Mouse (Mus musculus) hindbrain, embryonic 13.5 days (tissue): ENCODE data around the gene D10Jhu81e. TPM values are rescaled to one million over a fixed set of nuclear protein-coding genes. Genes with fewer than 3 reads are reported as not detected.

Experiments
- ATAC-seq: fragments of 200-750 bp; cut with Nextera tagmentation; 2 replicates; pipeline ENCODE4 v1.8.0; 2017; ENCODE audit warnings: moderate TSS enrichment; ENCODE audit not compliant: low FRiP score
- H3K27ac ChIP-seq: fragments of 300-500 bp; sonication (generic); 2 replicates; pipeline ENCODE4 v1.5.1; 2015; ENCODE audit warnings: inconsistent platforms, mild to moderate bottlenecking, moderate library complexity
- H3K27me3 ChIP-seq: fragments of 300-500 bp; sonication (generic); 2 replicates; pipeline ENCODE4 v1.6.1; 2015; ENCODE audit warnings: mild to moderate bottlenecking, inconsistent platforms
- H3K36me3 ChIP-seq: fragments of 300-500 bp; sonication (generic); 2 replicates; pipeline ENCODE4 v1.6.1; 2015; ENCODE audit warnings: mild to moderate bottlenecking, inconsistent platforms
- H3K4me1 ChIP-seq: fragments of 300-500 bp; sonication (generic); replicated peaks from 2 replicates; pipeline ENCODE4 v1.6.1; 2015; ENCODE audit warnings: inconsistent platforms
- H3K4me2 ChIP-seq: fragments of 300-500 bp; sonication (generic); 2 replicates; pipeline ENCODE4 v1.6.1; 2015; ENCODE audit warnings: inconsistent platforms, mild to moderate bottlenecking, moderate library complexity
- H3K4me3 ChIP-seq: fragments of 300-500 bp; sonication (generic); 2 replicates; pipeline ENCODE4 v1.5.1; 2015; ENCODE audit warnings: mild to moderate bottlenecking, inconsistent platforms
- H3K9ac ChIP-seq: fragments of 300-500 bp; sonication (generic); 2 replicates; pipeline ENCODE4 v1.6.1; 2015; ENCODE audit warnings: mild to moderate bottlenecking, inconsistent platforms
- H3K9me3 ChIP-seq: fragments of 300-500 bp; sonication (generic); 2 replicates; pipeline ENCODE4 v1.6.1; 2016; ENCODE audit warnings: inconsistent platforms
- WGBS: fragments of 180-500 bp; shearing (Covaris S2); methylation state at CpG from one replicate; pipeline ENCODE4 v1.1.7; 2015; 5-methylcytosine and 5-hydroxymethylcytosine counted together
- polyA plus RNA-seq: library from polyadenylated mRNA; unstranded; fragments of >200 nt; fragmentation: Nextera tagmentation; extraction: Ambion mirVana; gene quantifications from 2 replicates; pipeline ENCODE4 v1.2.1, GENCODE M21; 2015

Gene D10Jhu81e
- polyA plus RNA-seq, 1 experiment from 2014 or later, result 20.3 TPM

DNA sequence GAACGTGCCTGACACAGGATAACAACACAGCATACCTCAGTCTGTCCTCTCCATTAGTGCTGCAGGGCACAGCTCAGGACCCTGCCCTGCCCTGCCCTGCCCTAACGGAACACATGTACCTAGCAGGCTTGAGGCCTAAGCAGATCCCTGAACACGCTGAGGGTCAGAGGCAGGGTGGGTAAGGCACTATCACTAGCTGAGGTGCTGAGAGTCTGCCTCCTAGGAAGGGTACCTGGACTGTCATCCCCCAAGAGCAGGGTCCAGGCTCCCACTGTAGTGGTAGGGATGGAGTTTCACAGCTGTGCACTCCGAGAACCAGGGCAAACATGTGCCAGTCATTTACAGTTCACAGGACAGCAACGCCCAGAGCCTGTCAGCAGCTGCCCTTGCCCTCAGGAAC lies 4.9 kb upstream of the D10Jhu81e start:
- WGBS, result 95% methylated on average over 5 of the region's 5 CpGs
- no peaks in the 10 kb centered on the region for H3K27me3 ChIP-seq
- no peak overlapping the region for H3K4me2 ChIP-seq
- no peak for ATAC-seq
- H3K27ac ChIP-seq, result no peak overlapping the region
- H3K9me3 ChIP-seq, result no peaks in the 10 kb centered on the region
- H3K4me3 ChIP-seq, result no peak overlapping the region
- no peak overlapping the region for H3K9ac ChIP-seq
- H3K36me3 ChIP-seq, result peaks cover 88% of the 10 kb centered on the region
- H3K4me1 ChIP-seq, result peaks cover 6% of the 10 kb centered on the region

DNA sequence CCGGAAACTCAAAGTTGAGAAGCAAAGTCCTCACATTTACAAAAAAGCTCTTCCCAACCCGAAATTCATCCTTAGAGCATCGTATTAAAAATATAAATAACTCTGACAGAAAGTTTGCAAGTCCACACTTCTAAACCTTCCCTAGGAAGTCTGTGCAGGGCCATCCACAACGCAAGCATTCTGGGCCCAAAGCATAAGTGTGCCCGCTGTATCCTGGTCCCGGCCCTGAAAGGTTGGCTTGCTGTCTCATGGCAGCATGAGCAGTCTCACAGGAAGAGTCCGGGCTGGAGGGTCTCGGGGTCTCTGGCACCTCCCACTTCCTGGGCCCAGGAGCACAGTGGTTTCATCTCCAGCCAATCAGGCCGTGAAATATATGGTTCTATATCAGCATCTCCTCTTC lies 2.0 kb upstream of the D10Jhu81e start:
- WGBS, result 95% methylated on average over 9 of the region's 9 CpGs
- no peak for ATAC-seq
- Histone ChIP-seq H3K4me2 (no peak overlapping the region), H3K4me3 (no peak overlapping the region), H3K9me3 (no peaks in the 10 kb centered on the region), H3K27me3 (no peaks in the 10 kb centered on the region), H3K27ac (no peak overlapping the region), H3K4me1 (peaks cover 27% of the 10 kb centered on the region), H3K9ac (no peak overlapping the region), H3K36me3 (peaks cover 70% of the 10 kb centered on the region)

DNA sequence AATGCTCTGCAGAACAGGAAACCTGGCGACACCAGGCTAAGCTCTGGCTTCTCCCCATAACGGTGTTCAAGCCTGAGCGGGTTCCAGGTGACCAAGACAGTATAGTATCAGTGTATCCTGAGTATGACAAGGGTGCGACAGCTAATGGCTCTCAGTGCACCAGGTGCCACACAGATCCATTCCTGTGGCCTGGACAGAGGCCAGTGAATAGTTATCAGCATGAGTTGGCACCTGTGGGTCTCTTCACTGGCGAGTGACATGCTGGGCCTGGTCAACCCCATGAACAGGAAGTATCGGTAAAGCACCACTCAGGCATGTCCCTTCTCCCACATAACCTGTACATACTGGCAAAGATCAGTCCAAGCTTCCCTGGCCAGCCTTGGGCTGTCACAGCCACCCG lies 1.5 kb upstream of the D10Jhu81e start:
- Histone ChIP-seq H3K9ac (no peak overlapping the region), H3K27ac (no peak overlapping the region), H3K36me3 (peaks cover 70% of the 10 kb centered on the region), H3K4me3 (no peak overlapping the region), H3K27me3 (no peaks in the 10 kb centered on the region), H3K9me3 (no peaks in the 10 kb centered on the region), H3K4me1 (peaks cover 29% of the 10 kb centered on the region), H3K4me2 (no peak overlapping the region)
- no peak for ATAC-seq
- WGBS, result 97% methylated on average over 7 of the region's 7 CpGs

- peak overlapping the region; percentile 59 for H3K9ac ChIP-seq
- peaks cover 29% of the 10 kb centered on the region for H3K4me1 ChIP-seq
- ATAC-seq, result no peak; the same call in 1 of the 2 replicates
- 59% methylated on average over 2 of the region's 2 CpGs for WGBS
- no peaks in the 10 kb centered on the region for H3K9me3 ChIP-seq
- H3K4me2 ChIP-seq, result peak overlapping the region; percentile 88
- no peaks in the 10 kb centered on the region for H3K27me3 ChIP-seq
- H3K36me3 ChIP-seq, result peaks cover 70% of the 10 kb centered on the region
- H3K4me3 ChIP-seq, result peak overlapping the region; percentile 81
- H3K27ac ChIP-seq, result peak overlapping the region; percentile 63
These were observed 863 bp upstream of the D10Jhu81e start for GRCm38 (mm10) chr10:78170445-78170844.

GRCm38 (mm10) chr10:78168792-78169191 lies 790 bp downstream of the D10Jhu81e start:
- Histone ChIP-seq H3K27ac (0 out of 2 replicates have a peak overlapping the region, but pooled peaks have one; percentile 83), H3K9ac (peak overlapping the region; percentile 90), H3K27me3 (no peaks in the 10 kb centered on the region), H3K9me3 (no peaks in the 10 kb centered on the region), H3K4me3 (peak overlapping the region; percentile 81), H3K36me3 (peaks cover 66% of the 10 kb centered on the region), H3K4me2 (peak overlapping the region; percentile 88), H3K4me1 (peaks cover 29% of the 10 kb centered on the region)
- 90% methylated on average over 11 of the region's 11 CpGs for WGBS
- no peak for ATAC-seq

DNA sequence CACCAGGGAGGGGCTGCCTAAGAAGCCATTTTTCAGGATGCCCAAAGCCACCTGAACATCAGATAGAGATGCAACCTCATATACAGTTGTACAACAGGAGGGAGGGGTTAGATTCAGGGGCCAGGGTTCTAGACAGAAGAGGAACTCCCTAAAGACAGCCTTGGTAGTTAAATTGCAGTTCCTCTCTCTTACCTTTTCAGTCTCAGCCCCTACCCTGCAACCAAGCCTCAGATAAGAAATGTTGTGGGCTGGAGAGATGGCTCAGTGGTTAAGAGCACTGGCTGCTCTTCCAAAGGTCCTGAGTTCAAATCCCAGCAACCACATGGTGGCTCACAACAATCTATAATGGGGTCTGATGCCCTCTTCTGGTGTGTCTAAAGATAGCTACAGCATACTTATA lies 1.8 kb downstream of the D10Jhu81e start:
- ATAC-seq, result no peak

DNA sequence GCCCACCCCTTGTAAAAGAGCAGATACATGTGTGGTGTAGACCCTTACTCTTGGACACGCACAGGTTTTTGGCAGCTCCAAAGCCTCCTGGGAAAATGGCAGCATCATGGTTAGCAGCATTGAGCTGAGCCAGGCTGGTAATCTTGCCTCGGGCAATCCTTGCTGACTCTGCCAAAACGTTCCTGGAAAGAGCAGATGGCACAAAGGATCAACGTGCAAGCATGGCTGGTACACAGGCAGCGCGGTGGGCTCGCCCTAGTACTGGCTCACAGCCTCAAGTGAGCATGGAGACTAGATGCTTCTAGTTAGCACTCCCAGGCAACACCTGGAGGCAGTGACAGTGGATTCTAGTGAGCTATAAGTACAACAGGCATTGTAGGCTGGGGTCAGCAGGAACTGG lies 2.2 kb downstream of the D10Jhu81e start:
- Histone ChIP-seq H3K4me3 (no peak overlapping the region), H3K4me2 (no peak overlapping the region; the same call in 1 of the 2 replicates), H3K36me3 (peaks cover 66% of the 10 kb centered on the region), H3K9me3 (no peaks in the 10 kb centered on the region), H3K27me3 (no peaks in the 10 kb centered on the region), H3K4me1 (peaks cover 29% of the 10 kb centered on the region), H3K9ac (no peak overlapping the region), H3K27ac (no peak overlapping the region; the same call in 1 of the 2 replicates)
- 83% methylated on average over 7 of the region's 7 CpGs for WGBS
- ATAC-seq, result no peak

More for the DNA sequence above, 1.8 kb downstream of the D10Jhu81e start:
- no peaks in the 10 kb centered on the region for H3K27me3 ChIP-seq
- H3K9ac ChIP-seq, result no peak overlapping the region
- H3K27ac ChIP-seq, result no peak overlapping the region; the same call in 1 of the 2 replicates
- H3K4me3 ChIP-seq, result no peak overlapping the region
- peaks cover 66% of the 10 kb centered on the region for H3K36me3 ChIP-seq
- no peak overlapping the region for H3K4me2 ChIP-seq
- no peaks in the 10 kb centered on the region for H3K9me3 ChIP-seq
- peaks cover 29% of the 10 kb centered on the region for H3K4me1 ChIP-seq

DNA sequence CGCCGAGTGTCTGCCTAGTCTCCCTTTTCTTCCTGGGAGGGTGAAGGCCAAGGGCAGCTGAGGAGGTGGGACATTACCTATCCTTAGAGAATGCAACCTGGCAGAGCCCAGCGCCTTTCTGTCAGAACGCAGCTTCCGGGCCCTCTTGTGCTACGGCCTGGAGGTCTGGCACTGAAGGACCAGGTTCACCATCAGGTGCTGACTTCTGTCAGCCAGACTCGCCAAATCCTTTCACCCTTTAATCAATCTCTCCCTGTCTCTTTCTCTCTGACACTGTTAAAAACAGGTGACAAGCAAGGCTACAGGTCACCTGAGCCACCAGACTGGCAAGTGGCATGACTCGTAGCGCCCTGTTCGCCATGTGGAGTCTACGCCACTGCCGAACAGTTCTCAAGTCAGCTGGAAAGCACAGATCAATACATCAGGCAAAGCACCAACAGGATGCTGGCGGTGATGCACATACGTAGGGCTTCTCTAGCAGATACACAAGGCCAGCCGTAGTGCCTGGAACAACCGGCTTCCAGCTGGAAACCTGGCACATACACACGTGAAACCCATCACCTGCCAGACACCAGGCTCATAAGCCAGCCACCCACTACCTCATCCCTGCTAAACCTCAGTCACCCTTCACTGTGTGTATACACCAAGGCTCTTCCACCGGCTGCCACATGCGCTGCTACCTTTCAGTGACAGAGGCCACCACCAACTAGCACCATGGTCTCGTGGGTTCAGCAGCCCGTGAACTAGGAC lies 4.2 kb downstream of the D10Jhu81e start:
- H3K36me3 ChIP-seq, result peaks cover 69% of the 10 kb centered on the region
- WGBS, result 94% methylated on average over 21 of the region's 21 CpGs
- H3K9ac ChIP-seq, result no peak overlapping the region
- H3K27me3 ChIP-seq, result no peaks in the 10 kb centered on the region
- no peak overlapping the region for H3K4me3 ChIP-seq
- H3K9me3 ChIP-seq, result no peaks in the 10 kb centered on the region
- no peak overlapping the region for H3K4me2 ChIP-seq
- no peak overlapping the region for H3K27ac ChIP-seq
- H3K4me1 ChIP-seq, result peaks cover 28% of the 10 kb centered on the region
- no peak for ATAC-seq

DNA sequence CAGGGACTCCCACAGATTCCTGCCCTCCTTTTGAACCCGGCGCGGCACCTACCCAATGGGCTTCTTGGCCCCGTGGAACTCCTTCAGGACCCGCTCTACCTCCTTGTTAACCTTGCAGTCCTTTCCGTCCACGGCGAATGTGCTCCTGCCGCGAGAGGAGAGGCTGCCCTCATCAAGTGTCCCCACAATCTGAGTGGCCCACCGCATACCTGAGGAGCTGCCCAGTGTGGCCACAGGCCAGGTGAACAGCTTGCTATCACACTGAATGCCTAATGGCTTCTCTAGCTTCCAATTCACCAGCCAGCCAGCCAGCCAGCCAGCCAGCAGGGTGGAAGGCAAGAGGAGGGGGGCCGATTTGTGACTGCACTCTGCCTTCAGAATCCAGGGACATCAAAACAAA lies 4.8 kb downstream of the D10Jhu81e start:
- no peak for ATAC-seq
- peaks cover 24% of the 10 kb centered on the region for H3K4me1 ChIP-seq
- no peak overlapping the region for H3K27ac ChIP-seq
- no peak overlapping the region for H3K4me2 ChIP-seq
- peaks cover 71% of the 10 kb centered on the region for H3K36me3 ChIP-seq
- H3K9me3 ChIP-seq, result no peaks in the 10 kb centered on the region
- 94% methylated on average over 12 of the region's 12 CpGs for WGBS
- H3K4me3 ChIP-seq, result no peak overlapping the region
- H3K27me3 ChIP-seq, result no peaks in the 10 kb centered on the region
- no peak overlapping the region for H3K9ac ChIP-seq

GRCm38 (mm10) chr10:78163923-78164322 lies 5.7 kb downstream of the D10Jhu81e start:
- 0 out of 2 replicates have a peak, but pooled peaks have one; percentile 9 for ATAC-seq
- 40% methylated on average over 4 of the region's 4 CpGs for WGBS
- H3K9me3 ChIP-seq, result no peaks in the 10 kb centered on the region

GRCm38 (mm10) chr10:78163241-78163640 lies 6.3 kb downstream of the D10Jhu81e start:
- no peak overlapping the region for H3K4me3 ChIP-seq
- 94% methylated on average over 9 of the region's 9 CpGs for WGBS
- ATAC-seq, result no peak

More at GRCm38 (mm10) chr10:78163923-78164322, 5.7 kb downstream of the D10Jhu81e start:
- peaks cover 71% of the 10 kb centered on the region for H3K36me3 ChIP-seq
- no peak overlapping the region for H3K27ac ChIP-seq
- H3K4me1 ChIP-seq, result peaks cover 27% of the 10 kb centered on the region
- no peaks in the 10 kb centered on the region for H3K27me3 ChIP-seq
- no peak overlapping the region for H3K4me2 ChIP-seq
- H3K4me3 ChIP-seq, result no peak overlapping the region
- no peak overlapping the region for H3K9ac ChIP-seq

GRCm38 (mm10) chr10:78162646-78163045 lies 6.9 kb downstream of the D10Jhu81e start:
- Histone ChIP-seq H3K27me3 (no peaks in the 10 kb centered on the region), H3K4me2 (no peak overlapping the region), H3K4me3 (no peak overlapping the region), H3K9ac (no peak overlapping the region), H3K4me1 (peaks cover 16% of the 10 kb centered on the region), H3K9me3 (no peaks in the 10 kb centered on the region), H3K27ac (no peak overlapping the region), H3K36me3 (peaks cover 70% of the 10 kb centered on the region)
- ATAC-seq, result no peak
- WGBS, result 96% methylated on average over 12 of the region's 12 CpGs

More at GRCm38 (mm10) chr10:78163241-78163640, 6.3 kb downstream of the D10Jhu81e start:
- H3K4me2 ChIP-seq, result no peak overlapping the region
- peaks cover 20% of the 10 kb centered on the region for H3K4me1 ChIP-seq
- no peaks in the 10 kb centered on the region for H3K27me3 ChIP-seq
- peaks cover 71% of the 10 kb centered on the region for H3K36me3 ChIP-seq
- no peak overlapping the region for H3K27ac ChIP-seq
- H3K9me3 ChIP-seq, result no peaks in the 10 kb centered on the region
- H3K9ac ChIP-seq, result no peak overlapping the region

- H3K27ac ChIP-seq, result no peak overlapping the region
- H3K4me2 ChIP-seq, result no peak overlapping the region
- no peaks in the 10 kb centered on the region for H3K9me3 ChIP-seq
- H3K27me3 ChIP-seq, result no peaks in the 10 kb centered on the region
- no peak for ATAC-seq
- 82% methylated on average over 8 of the region's 8 CpGs for WGBS
- peaks cover 9% of the 10 kb centered on the region for H3K4me1 ChIP-seq
- no peak overlapping the region for H3K9ac ChIP-seq
- H3K4me3 ChIP-seq, result no peak overlapping the region
- peaks cover 55% of the 10 kb centered on the region for H3K36me3 ChIP-seq
These were observed 8.5 kb downstream of the D10Jhu81e start for GRCm38 (mm10) chr10:78161096-78161495.
